8 mouse cellular contexts compared by ENCODE assay signal in the genomic region with DNA sequence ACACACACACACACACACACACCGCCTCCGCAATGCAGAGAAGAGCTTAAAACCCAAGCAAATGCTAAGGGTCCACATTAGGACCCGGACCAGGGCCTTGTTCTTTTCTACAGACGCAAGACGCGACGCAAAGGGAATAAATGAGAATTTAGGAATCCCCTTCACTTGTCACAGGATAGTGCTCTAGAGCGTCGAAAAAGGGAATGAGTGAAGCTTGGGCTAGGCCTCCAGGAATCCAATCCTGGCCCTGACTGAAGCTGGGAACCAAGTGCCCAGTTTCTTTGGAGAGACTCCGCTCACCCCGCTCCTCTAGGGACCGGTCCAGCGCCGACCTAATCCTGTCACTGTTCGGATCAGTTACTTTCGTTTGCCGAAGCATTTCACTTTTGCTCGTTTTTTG.
A peak's percentile ranks its signal among the peaks of the same experiment; 100 is the strongest.
DNase-seq lines count a peak whose midpoint lies in the region; ATAC-seq lines count a peak whose summit lies in the region.

No protein-coding gene starts in this region.

- intact Hi-C loops in gastrocnemius, postnatal 36 days (cut with DNase I): no loop called here

- H3K4me2 ChIP-seq in kidney, embryonic 14.5 days (replicated peaks; ENCODE audit: low read depth, low read length): no peak overlapping the region; the same call in 1 of the 2 replicates
- peak overlapping the region; percentile 35 for H3K4me2 ChIP-seq in embryonic facial prominence, embryonic 13.5 days
- peak overlapping the region; percentile 41 for H3K4me2 ChIP-seq in midbrain, embryonic 14.5 days (ENCODE audit: low read length)

- no peak for DNase-seq in kidney, adult 8-10 months
- DNase-seq in hindbrain, embryonic 10.5 days (ENCODE audit: low spot score): no peak
- DNase-seq in midbrain, embryonic 14.5 days: peak; percentile 35
- no peak for DNase-seq in adrenal gland, postnatal 10 days
- no peak for DNase-seq in gastrocnemius, postnatal 36 days

- H3K4me1 ChIP-seq in kidney, embryonic 14.5 days (ENCODE audit: control insufficient read depth, insufficient read depth, low read length): no peaks in the 10 kb centered on the region
- H3K4me1 ChIP-seq in embryonic facial prominence, embryonic 13.5 days: no peaks in the 10 kb centered on the region
- peaks cover 21% of the 10 kb centered on the region; the same call in 1 of the 2 replicates for H3K4me1 ChIP-seq in hindbrain, embryonic 10.5 days (replicated peaks)
- H3K4me1 ChIP-seq in midbrain, embryonic 14.5 days (ENCODE audit: control insufficient read depth, insufficient read depth, low read length): no peaks in the 10 kb centered on the region

- H3K4me3 ChIP-seq in kidney, embryonic 14.5 days (ENCODE audit: low read length): peak overlapping the region; percentile 6; the same call in 1 of the 2 replicates
- H3K4me3 ChIP-seq in embryonic facial prominence, embryonic 13.5 days: no peak overlapping the region
- peak overlapping the region; percentile 29 for H3K4me3 ChIP-seq in hindbrain, embryonic 10.5 days
- H3K4me3 ChIP-seq in midbrain, embryonic 14.5 days (replicated peaks; ENCODE audit: low read depth, low read length): no peak overlapping the region

- ATAC-seq in kidney, embryonic 14.5 days (ENCODE audit: low FRiP score, low TSS enrichment): no peak
- ATAC-seq in embryonic facial prominence, embryonic 13.5 days (ENCODE audit: insufficient number of reproducible peaks, insufficient read depth, low FRiP score, low TSS enrichment, low read depth): no peak
- no peak for ATAC-seq in midbrain, embryonic 14.5 days (ENCODE audit: low FRiP score, low TSS enrichment)
- ATAC-seq in activated CD4-positive, CD25-positive, alpha-beta regulatory T cell, adult 4 months: no peak

- H3K36me3 ChIP-seq in kidney, embryonic 14.5 days (ENCODE audit: control insufficient read depth, insufficient read depth, low read length): no peaks in the 10 kb centered on the region
- no peaks in the 10 kb centered on the region for H3K36me3 ChIP-seq in embryonic facial prominence, embryonic 13.5 days
- no peaks in the 10 kb centered on the region for H3K36me3 ChIP-seq in hindbrain, embryonic 10.5 days
- no peaks in the 10 kb centered on the region for H3K36me3 ChIP-seq in midbrain, embryonic 14.5 days (ENCODE audit: control insufficient read depth, insufficient read depth, low read length)

- no peak overlapping the region for H3K27ac ChIP-seq in kidney, embryonic 14.5 days (ENCODE audit: low read depth, low read length)
- H3K27ac ChIP-seq in embryonic facial prominence, embryonic 13.5 days: no peak overlapping the region
- peak overlapping the region; percentile 59 for H3K27ac ChIP-seq in hindbrain, embryonic 10.5 days
- 0 out of 2 replicates have a peak overlapping the region, but pooled peaks have one; percentile 49 for H3K27ac ChIP-seq in midbrain, embryonic 14.5 days (replicated peaks; ENCODE audit: low read depth, low read length)

- peaks cover 36% of the 10 kb centered on the region for H3K27me3 ChIP-seq in kidney, embryonic 14.5 days (ENCODE audit: control insufficient read depth, insufficient read depth, low read length)
- H3K27me3 ChIP-seq in embryonic facial prominence, embryonic 13.5 days: peaks cover 82% of the 10 kb centered on the region
- H3K27me3 ChIP-seq in hindbrain, embryonic 10.5 days (ENCODE audit: insufficient read depth, poor library complexity, severe bottlenecking): peaks cover 60% of the 10 kb centered on the region
- no peaks in the 10 kb centered on the region for H3K27me3 ChIP-seq in midbrain, embryonic 14.5 days (ENCODE audit: control insufficient read depth, insufficient read depth, low read length)

- no peaks in the 10 kb centered on the region for H3K9me3 ChIP-seq in kidney, embryonic 14.5 days (ENCODE audit: control insufficient read depth, low read length)
- H3K9me3 ChIP-seq in embryonic facial prominence, embryonic 13.5 days: no peaks in the 10 kb centered on the region
- H3K9me3 ChIP-seq in hindbrain, embryonic 10.5 days: no peaks in the 10 kb centered on the region
- no peaks in the 10 kb centered on the region for H3K9me3 ChIP-seq in midbrain, embryonic 14.5 days (ENCODE audit: control insufficient read depth, low read length)

- no peak overlapping the region for H3K9ac ChIP-seq in kidney, embryonic 14.5 days (ENCODE audit: low read depth, low read length)
- H3K9ac ChIP-seq in embryonic facial prominence, embryonic 13.5 days: no peak overlapping the region
- no peak overlapping the region for H3K9ac ChIP-seq in midbrain, embryonic 14.5 days (replicated peaks; ENCODE audit: low read length)

- WGBS in kidney, embryonic 14.5 days: 29% methylated on average over 18 of the region's 18 CpGs
- WGBS in embryonic facial prominence, embryonic 13.5 days: 22% methylated on average over 18 of the region's 18 CpGs
- WGBS in hindbrain, embryonic 10.5 days: 18% methylated on average over 18 of the region's 18 CpGs
- WGBS in midbrain, embryonic 14.5 days: 26% methylated on average over 18 of the region's 18 CpGs

Comparison
In these comparisons a context has a peak if more than half of its experiments do, and no peak if none do; other contexts are left out.
1. H3K27ac ChIP-seq: peak in hindbrain, embryonic 10.5 days (single experiment) and midbrain, embryonic 14.5 days (single experiment); none in kidney, embryonic 14.5 days (single experiment) and embryonic facial prominence, embryonic 13.5 days (single experiment).
2. H3K4me3 ChIP-seq: peak in kidney, embryonic 14.5 days (single experiment) and hindbrain, embryonic 10.5 days (single experiment); none in embryonic facial prominence, embryonic 13.5 days (single experiment) and midbrain, embryonic 14.5 days (single experiment).